Mouse (Mus musculus) MEL (cell line): ENCODE measurements at regions not wholly inside any gene's neighbourhood (a gene's known extent, or its start where the extent isn't known, plus 50 kb on each side); places are given as distances from the start of the nearest gene placed in this dataset.

ENCODE experiments used
- CTCF ChIP-seq, 3 experiments: IDR thresholded peaks in 2 of 3; conservative IDR thresholded peaks in 1 of 3; 2 replicates each; pipeline ENCODE4 v1.5.1; 2011 to 2012; ENCODE audit warnings: low read length in 3 of 3, low read depth in 2 of 3, mild to moderate bottlenecking in 2 of 3, improper control_type of control experiment in 1 of 3, inconsistent platforms in 1 of 3, mixed read lengths in 1 of 3, moderate library complexity in 1 of 3; ENCODE audit not compliant: control insufficient read depth in 1 of 3, insufficient read depth in 1 of 3, poor library complexity in 1 of 3, severe bottlenecking in 1 of 3
- EP300 ChIP-seq, 2 experiments: IDR thresholded peaks; 2 replicates each; pipeline ENCODE4 v1.6.1; 2011; ENCODE audit warnings: improper control_type of control experiment in 2 of 2, low read length in 2 of 2, low read depth in 1 of 2, mild to moderate bottlenecking in 1 of 2
- GATA1 ChIP-seq: IDR thresholded peaks from 2 replicates; pipeline ENCODE4 v1.6.1; 2011; ENCODE audit warnings: low read depth, low read length, improper control_type of control experiment
- POLR2A ChIP-seq, 2 experiments: IDR thresholded peaks; 2 replicates each; pipeline ENCODE4 v1.6.1; 2011 to 2012; ENCODE audit warnings: low read length in 2 of 2, mild to moderate bottlenecking in 2 of 2, control low read depth in 1 of 2, improper control_type of control experiment in 1 of 2, low read depth in 1 of 2, moderate library complexity in 1 of 2; ENCODE audit not compliant: control insufficient read depth in 1 of 2, insufficient read depth in 1 of 2, poor library complexity in 1 of 2
- RCOR1 ChIP-seq: IDR thresholded peaks from 2 replicates; pipeline ENCODE4 v1.6.1; 2012; ENCODE audit warnings: low read depth, mild to moderate bottlenecking, inconsistent platforms, low read length, improper control_type of control experiment

GRCm38 (mm10) chr4:127485238-127485637 is 127.3 kb upstream of the Gjb5 start:
- TF ChIP-seq CTCF (IDR thresholded peaks at IDR 0.05 in 2 of 3, conservative IDR thresholded peaks at IDR 0.05 in 1 of 3; ENCODE audit: control insufficient read depth in 1 of 3, insufficient read depth in 1 of 3, low read depth in 2 of 3, low read length in 3 of 3, poor library complexity in 1 of 3, severe bottlenecking in 1 of 3) (no peak), EP300 (IDR thresholded peaks at IDR 0.05; ENCODE audit: low read depth in 1 of 2, low read length in 2 of 2) (no peak), RCOR1 (no peak), GATA1 (no peak), POLR2A (IDR thresholded peaks at IDR 0.05; ENCODE audit: control insufficient read depth in 1 of 2, insufficient read depth in 1 of 2, low read depth in 1 of 2, low read length in 2 of 2, poor library complexity in 1 of 2) (no peak)
